Mouse (Mus musculus) hindbrain, embryonic 15.5 days (tissue): ENCODE measurements at regions not wholly inside any gene's neighbourhood (a gene's known extent, or its start where the extent isn't known, plus 50 kb on each side); places are given as distances from the start of the nearest gene placed in this dataset.

Experiments used
- ATAC-seq: fragments of 200-750 bp; cut with Nextera tagmentation; 2 replicates; pipeline ENCODE4 v1.8.0; 2017; ENCODE audit warnings: low read depth, moderate number of reproducible peaks, moderate TSS enrichment; ENCODE audit not compliant: low FRiP score
- H3K27ac ChIP-seq: fragments of 300-500 bp; sonication (generic); replicated peaks from 2 replicates; pipeline ENCODE4 v1.5.1; 2015; ENCODE audit warnings: mild to moderate bottlenecking, inconsistent platforms
- H3K27me3 ChIP-seq: fragments of 300-500 bp; sonication (generic); 2 replicates; pipeline ENCODE4 v1.6.1; 2015; ENCODE audit warnings: control low read depth, inconsistent platforms
- H3K36me3 ChIP-seq: fragments of 300-500 bp; sonication (generic); 2 replicates; pipeline ENCODE4 v1.6.1; 2015; ENCODE audit warnings: control low read depth, inconsistent platforms
- H3K4me1 ChIP-seq: fragments of 300-500 bp; sonication (generic); replicated peaks from 2 replicates; pipeline ENCODE4 v1.6.1; 2015; ENCODE audit warnings: control low read depth, inconsistent platforms
- H3K4me2 ChIP-seq: fragments of 300-500 bp; sonication (generic); 2 replicates; pipeline ENCODE4 v1.6.1; 2015; ENCODE audit warnings: moderate library complexity, mild to moderate bottlenecking, inconsistent platforms
- H3K4me3 ChIP-seq: fragments of 300-500 bp; sonication (generic); 2 replicates; pipeline ENCODE4 v1.5.1; 2015; ENCODE audit warnings: mild to moderate bottlenecking, inconsistent platforms
- H3K9ac ChIP-seq: fragments of 300-500 bp; sonication (generic); 2 replicates; pipeline ENCODE4 v1.6.1; 2015; ENCODE audit warnings: inconsistent platforms
- H3K9me3 ChIP-seq: fragments of 300-500 bp; sonication (generic); 2 replicates; pipeline ENCODE4 v1.6.1; 2016; ENCODE audit warnings: control low read depth, inconsistent platforms
- WGBS: fragments of 180-500 bp; shearing (Covaris S2); methylation state at CpG from one replicate; pipeline ENCODE4 v1.1.7; 2015; 5-methylcytosine and 5-hydroxymethylcytosine counted together

DNA sequence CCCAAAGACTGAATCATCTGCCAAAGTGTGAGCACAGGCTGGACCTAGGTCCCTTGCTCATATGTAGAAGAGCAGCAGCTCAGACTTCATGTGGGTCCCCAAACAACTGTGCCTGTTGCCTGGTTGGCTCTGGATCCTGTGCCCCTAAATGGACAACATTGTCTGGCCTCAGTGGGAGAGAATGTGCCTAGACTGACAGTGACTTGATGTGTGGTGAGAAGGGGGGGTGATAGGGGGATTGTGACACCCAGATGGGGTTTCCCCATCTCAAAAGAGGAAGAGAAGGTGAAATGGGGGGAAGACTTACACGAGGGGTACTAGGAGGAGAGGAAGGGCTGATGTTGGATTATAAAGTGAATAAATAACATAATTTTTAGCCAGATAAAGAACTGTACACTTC, 640.2 kb upstream of the B3galt2 start:
- no peak for ATAC-seq
- Histone ChIP-seq H3K27ac (no peak overlapping the region), H3K9ac (no peak overlapping the region), H3K9me3 (no peaks in the 10 kb centered on the region), H3K4me3 (no peak overlapping the region), H3K27me3 (no peaks in the 10 kb centered on the region), H3K36me3 (no peaks in the 10 kb centered on the region), H3K4me2 (no peak overlapping the region), H3K4me1 (no peaks in the 10 kb centered on the region)
- whole genome bisulfite sequencing = 80% methylated on average over 1 of the region's 1 CpGs

DNA sequence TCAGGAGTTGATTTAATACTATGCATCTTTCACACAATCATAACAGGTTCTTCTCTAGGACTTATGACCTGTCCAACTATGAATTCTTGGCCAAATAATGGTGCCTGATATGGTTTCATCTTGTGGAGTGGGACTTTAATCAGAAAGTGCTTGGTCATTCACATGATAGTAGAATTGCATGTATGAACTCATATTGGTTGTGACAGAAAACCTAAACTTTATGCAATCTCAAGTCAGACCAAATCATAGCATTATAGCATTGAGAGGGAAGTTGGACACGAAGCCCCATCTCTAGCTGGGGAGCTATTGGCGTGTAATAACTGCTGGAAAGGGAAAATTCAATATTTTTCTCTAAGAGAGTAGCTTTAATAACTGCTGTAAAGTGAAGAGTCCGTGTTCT, 639.4 kb upstream of the B3galt2 start:
- Histone ChIP-seq H3K27me3 (no peaks in the 10 kb centered on the region), H3K27ac (no peak overlapping the region), H3K4me3 (no peak overlapping the region), H3K36me3 (no peaks in the 10 kb centered on the region), H3K4me2 (no peak overlapping the region), H3K4me1 (no peaks in the 10 kb centered on the region), H3K9ac (no peak overlapping the region), H3K9me3 (no peaks in the 10 kb centered on the region)
- WGBS = 86% methylated on average over 3 of the region's 3 CpGs
- ATAC-seq = no peak

DNA sequence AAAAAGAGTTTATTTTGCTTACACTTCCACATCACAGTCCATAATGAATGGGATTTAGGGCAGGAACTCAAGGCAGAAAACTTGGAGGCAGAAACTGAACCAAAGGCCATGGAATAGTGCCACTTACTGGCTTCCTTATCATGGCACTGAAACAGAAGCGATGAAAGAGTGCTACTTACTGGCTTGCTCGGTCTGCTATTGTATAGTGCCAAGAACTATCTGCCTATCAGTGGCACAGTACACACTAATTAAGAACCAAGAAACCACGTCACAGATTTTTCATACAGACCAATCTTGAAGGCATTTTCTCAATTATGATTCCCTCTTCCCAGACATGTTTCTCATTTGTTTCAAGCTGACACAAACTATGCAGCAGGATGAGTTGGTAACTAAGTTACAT, 634.4 kb upstream of the B3galt2 start:
- Histone ChIP-seq H3K9me3 (no peaks in the 10 kb centered on the region), H3K4me2 (no peak overlapping the region), H3K36me3 (no peaks in the 10 kb centered on the region), H3K4me1 (no peaks in the 10 kb centered on the region), H3K9ac (no peak overlapping the region), H3K27me3 (no peaks in the 10 kb centered on the region), H3K27ac (no peak overlapping the region), H3K4me3 (no peak overlapping the region)
- 91% methylated on average over 3 of the region's 3 CpGs for WGBS
- ATAC-seq = no peak

DNA sequence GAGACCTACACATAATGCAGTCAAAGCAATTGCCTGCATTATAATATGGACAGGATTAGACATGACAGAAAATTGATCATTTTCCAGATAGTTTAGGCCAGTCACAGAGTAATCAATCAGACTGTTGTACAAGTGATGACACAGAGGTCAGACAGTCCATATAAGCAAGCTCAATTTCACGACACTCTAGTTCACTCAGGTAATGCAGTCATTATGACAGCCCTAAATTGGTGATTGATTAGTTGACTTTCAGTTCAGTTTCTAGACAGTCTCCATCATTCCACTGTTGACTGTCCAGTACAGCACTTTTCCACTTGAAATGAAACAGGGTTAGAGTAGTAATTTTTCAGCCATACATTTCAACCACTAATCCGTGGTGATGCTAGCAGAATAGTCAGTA, 620.5 kb upstream of the B3galt2 start:
- Histone ChIP-seq H3K4me2 (no peak overlapping the region), H3K4me1 (no peaks in the 10 kb centered on the region), H3K4me3 (no peak overlapping the region), H3K36me3 (no peaks in the 10 kb centered on the region), H3K27me3 (no peaks in the 10 kb centered on the region), H3K9me3 (no peaks in the 10 kb centered on the region), H3K27ac (no peak overlapping the region), H3K9ac (no peak overlapping the region)
- no peak; the same call in 1 of the 2 replicates for ATAC-seq
- 80% methylated on average over 2 of the region's 2 CpGs for WGBS

DNA sequence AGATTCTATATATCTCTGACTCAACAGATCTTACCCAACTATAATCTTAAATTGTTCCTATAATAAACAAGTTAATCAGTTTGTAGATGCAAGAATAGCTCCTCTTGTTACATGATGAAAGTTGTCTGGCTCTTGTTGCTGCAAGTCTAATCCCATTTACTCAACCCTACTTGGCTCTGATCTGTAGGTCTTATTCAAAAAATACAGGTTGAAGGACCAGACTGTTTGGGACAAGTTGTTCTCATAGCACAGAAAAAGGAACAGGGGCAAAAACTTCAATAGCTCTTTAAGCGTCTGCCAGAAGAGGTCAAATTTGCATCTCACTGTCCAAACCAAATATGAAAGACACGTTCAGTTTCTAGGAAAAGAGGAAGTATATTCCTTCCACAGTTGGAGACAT, 587.3 kb upstream of the B3galt2 start:
- no peaks in the 10 kb centered on the region for H3K4me1 ChIP-seq
- no peak overlapping the region for H3K27ac ChIP-seq
- H3K9me3 ChIP-seq = no peaks in the 10 kb centered on the region
- WGBS = 76% methylated on average over 2 of the region's 2 CpGs
- no peaks in the 10 kb centered on the region for H3K27me3 ChIP-seq
- no peak overlapping the region for H3K4me3 ChIP-seq
- H3K9ac ChIP-seq = no peak overlapping the region
- no peaks in the 10 kb centered on the region for H3K36me3 ChIP-seq
- no peak overlapping the region for H3K4me2 ChIP-seq
- no peak for ATAC-seq

DNA sequence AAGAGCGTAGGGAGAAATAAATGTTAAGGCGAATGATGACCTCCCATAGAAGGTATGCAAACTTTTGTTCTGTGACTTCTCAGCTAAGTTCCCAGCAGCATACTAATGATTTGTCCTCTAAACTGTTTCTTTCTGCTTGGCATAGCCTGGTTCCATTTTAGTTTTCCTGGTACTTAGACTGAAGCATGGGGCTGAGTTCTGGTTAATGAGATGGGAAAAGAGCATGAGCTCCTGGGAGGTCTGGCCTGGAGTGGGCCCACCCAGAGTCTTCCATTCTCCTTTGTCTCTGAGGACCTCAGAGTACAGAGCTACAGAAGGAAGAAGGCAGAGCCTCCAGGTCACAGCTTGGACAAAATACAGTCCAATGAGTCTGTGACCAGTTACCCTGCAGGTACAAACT, 586.9 kb upstream of the B3galt2 start:
- no peak for ATAC-seq
- no peak overlapping the region for H3K4me2 ChIP-seq
- no peak overlapping the region for H3K9ac ChIP-seq
- H3K36me3 ChIP-seq = no peaks in the 10 kb centered on the region
- WGBS = 97% methylated on average over 2 of the region's 2 CpGs
- H3K27me3 ChIP-seq = no peaks in the 10 kb centered on the region
- H3K4me3 ChIP-seq = no peak overlapping the region
- H3K9me3 ChIP-seq = no peaks in the 10 kb centered on the region
- no peaks in the 10 kb centered on the region for H3K4me1 ChIP-seq
- H3K27ac ChIP-seq = no peak overlapping the region

DNA sequence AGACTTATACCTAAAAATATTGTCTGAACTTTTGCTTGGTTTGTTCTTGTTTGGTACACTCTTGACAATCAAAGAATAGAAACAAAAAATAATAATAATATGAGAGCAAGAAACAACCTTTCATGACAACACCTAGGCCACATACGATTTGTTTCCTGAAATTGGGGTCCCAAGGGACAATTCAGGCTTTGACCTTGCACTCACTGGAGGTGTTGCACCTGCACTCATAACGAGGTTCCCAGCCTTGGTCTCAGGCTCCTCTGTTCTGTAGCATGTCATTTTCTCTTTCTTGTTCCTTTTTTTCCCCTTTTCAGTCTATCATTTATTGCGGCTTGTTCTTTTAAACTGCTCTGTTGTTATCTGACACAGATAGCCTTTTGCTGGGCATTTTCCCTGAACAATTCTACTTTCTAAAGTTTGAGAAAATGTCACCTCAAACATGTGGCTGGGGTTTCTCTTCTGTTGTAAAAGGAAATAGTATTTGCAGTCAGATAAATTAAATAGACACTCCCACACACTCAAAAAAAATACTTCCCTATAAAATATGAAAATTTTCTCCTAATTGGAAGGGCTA, 585.9 kb upstream of the B3galt2 start:
- H3K9me3 ChIP-seq = no peaks in the 10 kb centered on the region
- no peaks in the 10 kb centered on the region for H3K4me1 ChIP-seq
- no peak overlapping the region for H3K27ac ChIP-seq
- H3K9ac ChIP-seq = no peak overlapping the region
- ATAC-seq = no peak
- H3K4me3 ChIP-seq = no peak overlapping the region
- no peak overlapping the region for H3K4me2 ChIP-seq
- WGBS = 75% methylated on average over 3 of the region's 3 CpGs
- no peaks in the 10 kb centered on the region for H3K36me3 ChIP-seq
- no peaks in the 10 kb centered on the region for H3K27me3 ChIP-seq

DNA sequence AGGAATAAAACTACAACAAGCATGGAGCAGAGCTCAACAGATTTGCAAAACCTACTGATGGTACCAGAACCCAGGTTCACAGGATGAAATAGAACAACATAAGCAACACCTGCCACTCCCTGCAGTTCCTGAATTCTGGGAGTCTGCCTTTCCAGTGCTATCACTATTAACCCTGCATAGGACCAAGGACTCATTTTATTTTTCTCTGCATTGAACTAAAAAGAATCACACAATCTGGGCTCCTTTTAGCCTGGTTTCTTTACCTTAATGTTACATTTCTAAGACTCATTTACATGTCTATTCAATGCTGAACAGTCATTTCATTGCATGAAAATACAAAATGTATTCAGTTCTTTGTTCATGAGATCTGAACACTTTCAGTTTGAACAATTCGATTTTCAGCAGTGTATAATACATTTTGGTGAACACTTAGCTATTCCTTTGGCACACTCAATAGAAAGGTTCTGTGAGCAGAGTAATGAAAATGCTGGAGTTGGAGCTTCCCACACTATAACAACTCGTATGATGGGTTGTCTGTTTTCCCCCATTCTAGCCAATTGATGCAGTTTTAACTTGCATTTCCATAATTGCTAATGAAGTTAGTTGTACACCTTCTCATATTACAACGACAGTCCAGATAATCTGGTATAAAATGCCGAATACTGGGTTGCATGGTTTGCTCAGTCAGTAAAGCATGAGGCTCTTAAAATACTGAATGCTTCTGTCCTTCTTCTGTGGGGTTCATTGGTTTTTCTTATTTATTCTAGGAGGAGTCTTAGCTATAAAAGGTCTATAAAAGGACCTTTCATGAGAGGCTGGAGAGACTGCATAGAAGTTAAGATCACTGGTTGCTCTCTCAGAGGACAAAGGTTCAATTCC, 579.5 kb upstream of the B3galt2 start:
- Histone ChIP-seq H3K36me3 (no peaks in the 10 kb centered on the region), H3K27me3 (no peaks in the 10 kb centered on the region), H3K9me3 (no peaks in the 10 kb centered on the region), H3K9ac (no peak overlapping the region), H3K4me1 (no peaks in the 10 kb centered on the region), H3K4me2 (no peak overlapping the region), H3K4me3 (no peak overlapping the region), H3K27ac (no peak overlapping the region)
- whole genome bisulfite sequencing = 52% methylated on average over 4 of the region's 4 CpGs
- ATAC-seq = no peak

DNA sequence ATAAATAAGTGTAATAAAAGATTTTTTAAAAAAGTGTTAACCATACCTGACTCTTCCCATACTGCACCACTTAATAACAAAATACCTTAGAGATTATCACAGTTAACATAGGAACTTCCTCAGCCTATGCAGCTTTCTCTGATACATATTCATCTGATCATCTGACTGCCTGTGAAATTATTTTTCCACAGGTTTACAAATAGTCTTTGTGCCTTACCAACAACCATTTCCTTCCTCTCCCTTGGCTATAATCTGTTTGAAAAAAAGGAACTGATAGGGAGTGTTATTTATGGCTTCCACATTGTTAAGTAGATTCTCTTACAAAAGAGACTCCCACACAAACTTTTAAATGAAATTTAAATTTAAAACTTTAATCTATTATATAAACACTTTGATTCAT, 575.0 kb upstream of the B3galt2 start:
- H3K27me3 ChIP-seq = no peaks in the 10 kb centered on the region
- H3K9ac ChIP-seq = no peak overlapping the region
- H3K27ac ChIP-seq = no peak overlapping the region
- no peak for ATAC-seq
- H3K9me3 ChIP-seq = no peaks in the 10 kb centered on the region
- no peaks in the 10 kb centered on the region for H3K4me1 ChIP-seq
- H3K36me3 ChIP-seq = no peaks in the 10 kb centered on the region
- H3K4me2 ChIP-seq = no peak overlapping the region
- no peak overlapping the region for H3K4me3 ChIP-seq

DNA sequence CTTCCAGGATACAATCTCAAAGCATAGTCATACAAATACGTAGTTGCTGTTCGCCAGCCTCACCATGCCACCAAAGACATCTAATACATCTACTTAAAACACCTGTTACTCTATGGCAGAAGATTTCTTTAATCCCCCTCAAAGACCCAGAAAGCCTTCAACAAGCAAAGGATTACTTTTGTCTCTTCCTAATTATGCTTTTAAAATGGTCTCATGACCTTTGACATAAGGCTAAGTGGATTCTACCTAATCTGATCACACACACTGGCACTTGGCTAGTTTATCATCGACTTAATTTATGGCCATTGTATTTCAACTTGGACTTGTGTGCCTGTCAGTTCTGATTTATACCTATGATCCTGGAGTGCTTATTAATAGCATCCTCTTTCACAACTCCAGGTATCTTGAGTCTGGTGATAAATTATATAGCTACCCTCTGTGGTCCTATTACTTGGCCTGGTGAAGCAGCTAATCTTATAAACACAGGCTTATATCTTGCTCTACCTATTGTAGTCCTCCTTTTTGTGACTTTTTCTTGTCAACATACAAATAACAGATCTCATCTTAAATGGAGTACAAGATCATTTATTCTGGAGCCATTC, 568.6 kb upstream of the B3galt2 start:
- Histone ChIP-seq H3K9ac (no peak overlapping the region), H3K4me2 (no peak overlapping the region), H3K4me3 (no peak overlapping the region), H3K27me3 (no peaks in the 10 kb centered on the region), H3K27ac (no peak overlapping the region), H3K36me3 (no peaks in the 10 kb centered on the region), H3K4me1 (no peaks in the 10 kb centered on the region), H3K9me3 (no peaks in the 10 kb centered on the region)
- no peak for ATAC-seq
- 84% methylated on average over 3 of the region's 3 CpGs for WGBS

DNA sequence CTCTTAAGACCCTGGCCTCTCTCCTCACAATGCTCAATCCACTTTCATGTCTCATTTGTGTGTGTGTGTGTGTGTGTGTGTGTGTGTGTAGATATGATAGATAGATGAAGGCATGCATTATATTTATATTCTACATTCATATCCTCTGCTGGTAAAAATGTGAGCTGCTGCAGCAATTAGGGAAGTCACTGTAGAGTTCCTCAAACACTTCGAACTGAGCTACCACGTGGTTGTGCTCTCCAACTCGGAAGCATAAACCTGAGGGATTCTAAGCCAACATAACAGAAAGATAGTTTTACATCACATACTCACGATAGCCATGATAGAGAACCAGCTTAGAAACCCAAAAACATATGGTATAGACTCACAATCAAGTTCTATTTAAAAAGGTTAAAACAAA, 565.5 kb upstream of the B3galt2 start:
- Histone ChIP-seq H3K9ac (no peak overlapping the region), H3K4me3 (no peak overlapping the region), H3K27me3 (no peaks in the 10 kb centered on the region), H3K9me3 (no peaks in the 10 kb centered on the region), H3K27ac (no peak overlapping the region), H3K4me1 (no peaks in the 10 kb centered on the region), H3K4me2 (no peak overlapping the region), H3K36me3 (no peaks in the 10 kb centered on the region)
- no peak for ATAC-seq
- WGBS = 83% methylated on average over 4 of the region's 4 CpGs

DNA sequence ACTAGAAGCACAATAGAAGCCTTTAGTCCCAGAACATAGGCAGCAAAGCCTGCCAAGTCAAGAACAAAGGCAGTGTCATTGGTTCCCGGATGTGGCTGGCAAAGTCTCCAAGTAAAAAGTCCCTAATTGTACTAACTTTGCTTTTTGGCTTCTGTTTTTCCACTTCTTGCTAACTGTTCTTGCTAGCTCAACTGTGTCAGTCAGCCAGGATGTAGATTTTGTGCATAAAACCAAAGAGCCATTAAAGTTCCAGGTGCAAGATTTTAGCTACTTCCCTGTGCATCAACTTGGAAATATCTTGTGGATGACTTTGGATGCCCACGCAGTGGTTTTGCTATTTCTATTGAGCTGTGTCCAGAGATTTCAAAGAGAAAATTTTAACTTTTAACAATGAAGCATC, 560.0 kb upstream of the B3galt2 start:
- no peak for ATAC-seq
- 78% methylated on average over 2 of the region's 2 CpGs for WGBS

More for the DNA sequence above, 560.0 kb upstream of the B3galt2 start:
- H3K4me2 ChIP-seq = no peak overlapping the region
- H3K4me1 ChIP-seq = no peaks in the 10 kb centered on the region
- H3K27ac ChIP-seq = no peak overlapping the region
- H3K4me3 ChIP-seq = no peak overlapping the region
- H3K36me3 ChIP-seq = no peaks in the 10 kb centered on the region
- H3K9me3 ChIP-seq = no peaks in the 10 kb centered on the region
- H3K27me3 ChIP-seq = no peaks in the 10 kb centered on the region
- H3K9ac ChIP-seq = no peak overlapping the region
